Mouse (Mus musculus) B cell, adult 2 months (primary cell): ENCODE results near the gene Ctnnb1.

ENCODE experiments used
- DNase-seq, 2 experiments: peaks; one replicate each; pipeline ENCODE4 v3.0.0; 2022

The Ctnnb1 gene

DNA sequence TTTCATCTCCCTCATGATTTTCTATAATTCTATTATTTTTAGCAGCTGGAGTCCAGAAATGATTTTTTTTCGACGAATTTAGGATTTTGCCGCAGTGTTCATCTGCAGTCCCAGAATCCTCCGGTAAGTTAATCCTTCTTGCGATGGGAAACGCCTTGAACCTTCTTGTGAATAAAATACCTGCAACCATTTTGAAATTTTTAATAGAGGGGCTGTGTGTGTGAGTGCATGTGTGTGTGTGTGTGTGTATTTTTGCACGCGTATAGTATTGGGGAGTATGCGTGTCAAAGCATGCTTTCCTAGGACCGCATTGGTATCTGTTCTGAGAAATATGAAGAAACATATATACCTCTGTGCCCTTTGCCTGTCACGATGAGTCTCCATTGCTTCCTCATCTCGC is 1.0 kb downstream of the Ctnnb1 start:
- DNase-seq: no peak

DNA sequence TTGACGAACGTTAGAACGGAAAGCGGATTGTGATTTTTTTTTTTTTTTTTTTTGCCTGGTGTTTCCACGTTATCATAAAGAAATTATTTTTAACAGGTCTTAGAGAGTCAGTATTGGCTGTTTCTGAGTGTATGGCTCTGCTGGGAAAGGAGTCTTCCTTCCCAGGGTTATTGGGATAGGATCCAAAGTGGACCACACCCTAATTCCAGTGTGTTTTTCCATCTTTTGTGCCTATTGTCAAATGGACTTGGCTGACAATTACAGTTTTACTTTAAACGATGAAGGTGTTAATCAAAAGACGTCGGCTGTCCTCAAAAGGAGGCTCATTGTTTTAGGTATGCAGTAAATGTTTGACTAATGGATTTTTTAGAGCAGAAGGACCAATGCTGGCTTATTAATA is 1.8 kb downstream of the Ctnnb1 start:
- no peak for DNase-seq

DNA sequence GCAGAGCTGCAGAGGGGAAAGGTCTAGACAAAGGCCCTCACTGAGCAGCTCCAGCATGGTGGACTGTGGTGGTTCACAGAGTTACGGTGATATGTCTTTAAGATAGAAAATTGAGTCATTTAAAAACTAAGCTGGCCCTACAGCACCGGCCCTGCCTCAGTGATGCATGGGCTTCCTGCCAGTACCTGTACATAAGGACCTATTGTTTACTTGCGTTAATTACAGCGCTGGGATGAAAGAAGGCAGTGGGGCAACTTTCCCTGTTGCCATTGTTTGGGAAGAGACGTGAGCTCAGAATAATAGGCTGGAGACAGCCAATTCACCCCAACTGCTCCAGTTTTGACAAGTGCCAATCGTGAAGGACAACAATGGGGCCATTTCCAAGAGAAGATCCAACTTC is 3.4 kb downstream of the Ctnnb1 start:
- DNase-seq: no peak

DNA sequence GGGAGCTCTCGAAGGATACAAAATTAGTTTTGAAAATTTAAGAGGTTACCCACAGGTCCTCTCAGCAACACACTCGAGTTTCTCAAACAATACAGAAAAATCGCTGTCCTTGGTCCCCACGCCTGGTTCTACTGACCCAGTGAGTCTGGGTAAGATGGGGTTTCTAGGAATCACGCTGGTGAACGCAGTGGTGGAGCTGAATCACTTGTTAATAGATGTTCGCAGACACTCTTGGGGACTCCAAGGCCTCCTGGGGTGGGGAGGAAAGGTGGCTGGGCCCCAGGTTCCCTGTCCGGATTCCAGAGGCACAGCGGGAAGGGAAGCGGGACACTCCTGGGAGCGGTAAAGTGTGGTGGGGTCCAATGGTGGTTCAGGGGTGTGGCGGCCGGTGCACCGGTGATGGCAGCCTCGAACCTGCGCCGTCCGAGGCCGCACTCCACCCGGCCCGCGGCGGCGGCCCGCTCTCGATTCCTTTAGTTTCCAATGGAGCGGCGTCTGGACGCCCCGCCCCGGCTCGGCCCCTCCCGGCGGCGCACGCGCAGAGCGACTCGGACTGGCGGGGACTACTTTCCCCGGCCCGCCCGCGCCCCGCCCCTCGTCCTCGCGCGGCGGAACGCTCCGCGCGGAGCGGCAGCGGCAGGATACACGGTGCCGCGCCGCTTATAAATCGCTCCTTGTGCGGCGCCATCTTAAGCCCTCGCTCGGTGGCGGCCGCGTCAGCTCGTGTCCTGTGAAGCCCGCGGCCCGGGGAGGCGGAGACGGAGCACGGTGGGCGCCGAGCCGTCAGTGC is 4.0 kb downstream of the Ctnnb1 start:
- DNase-seq: peak; percentile 98 to 99

DNA sequence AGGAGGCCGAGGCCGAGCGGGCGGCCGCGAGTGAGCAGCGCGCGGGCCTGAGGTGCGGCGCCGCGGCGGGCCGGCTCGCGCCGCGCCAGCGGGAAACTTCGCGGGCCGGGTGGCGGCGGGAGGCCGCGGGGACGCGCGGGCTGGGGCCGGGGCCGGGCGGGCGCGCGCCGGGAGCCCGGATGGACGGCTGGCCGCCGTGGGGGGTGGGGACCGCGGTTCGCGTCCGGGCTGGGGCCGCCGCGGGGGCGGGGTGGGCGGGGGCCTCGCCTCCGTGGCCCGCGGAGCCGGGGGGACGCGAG is 4.5 kb downstream of the Ctnnb1 start:
- no peak for DNase-seq

DNA sequence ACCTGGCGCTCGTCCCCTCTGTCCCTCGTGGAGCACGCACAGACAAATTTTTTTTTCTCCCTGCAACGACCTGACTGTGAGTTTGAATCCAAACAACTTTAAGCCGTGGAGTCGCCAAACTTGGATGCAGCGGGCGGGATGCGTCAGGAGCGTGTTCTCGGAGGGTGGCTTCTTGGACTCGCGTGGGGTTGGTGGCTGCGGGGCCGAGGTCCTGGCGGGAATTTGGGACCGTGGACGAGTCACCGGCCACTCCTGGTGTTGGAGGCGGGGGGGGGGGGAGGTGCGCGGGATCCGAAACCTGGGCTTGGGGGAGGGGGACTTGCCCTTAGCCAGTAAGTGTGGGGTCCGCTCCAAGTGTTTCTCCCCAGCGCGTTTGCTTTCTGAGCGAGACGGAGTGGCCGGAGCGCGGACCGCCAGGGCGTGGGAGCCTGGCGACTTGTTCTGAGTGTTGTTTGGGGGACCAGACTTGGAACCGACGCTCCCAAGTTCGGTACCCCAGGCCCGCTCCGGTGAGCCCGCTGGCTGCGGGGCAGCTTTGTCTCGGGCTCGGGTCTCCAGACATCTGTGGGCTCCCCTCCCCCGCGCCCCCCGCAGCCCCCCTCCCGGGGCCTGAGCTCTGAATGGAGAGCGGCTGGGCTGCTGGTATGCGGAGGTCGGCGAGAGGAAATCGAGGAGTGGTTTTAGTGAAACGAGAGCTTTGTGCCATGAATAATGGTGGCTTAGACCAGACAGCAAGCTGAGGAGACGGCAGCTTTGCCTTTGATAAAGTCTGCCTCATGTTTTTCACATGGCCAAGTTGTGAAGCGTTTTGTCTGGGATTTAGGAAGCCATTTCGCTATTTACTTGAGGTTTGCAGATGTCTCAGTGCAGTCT is 5.1 kb downstream of the Ctnnb1 start:
- DNase-seq: peak; percentile 29 to 44

DNA sequence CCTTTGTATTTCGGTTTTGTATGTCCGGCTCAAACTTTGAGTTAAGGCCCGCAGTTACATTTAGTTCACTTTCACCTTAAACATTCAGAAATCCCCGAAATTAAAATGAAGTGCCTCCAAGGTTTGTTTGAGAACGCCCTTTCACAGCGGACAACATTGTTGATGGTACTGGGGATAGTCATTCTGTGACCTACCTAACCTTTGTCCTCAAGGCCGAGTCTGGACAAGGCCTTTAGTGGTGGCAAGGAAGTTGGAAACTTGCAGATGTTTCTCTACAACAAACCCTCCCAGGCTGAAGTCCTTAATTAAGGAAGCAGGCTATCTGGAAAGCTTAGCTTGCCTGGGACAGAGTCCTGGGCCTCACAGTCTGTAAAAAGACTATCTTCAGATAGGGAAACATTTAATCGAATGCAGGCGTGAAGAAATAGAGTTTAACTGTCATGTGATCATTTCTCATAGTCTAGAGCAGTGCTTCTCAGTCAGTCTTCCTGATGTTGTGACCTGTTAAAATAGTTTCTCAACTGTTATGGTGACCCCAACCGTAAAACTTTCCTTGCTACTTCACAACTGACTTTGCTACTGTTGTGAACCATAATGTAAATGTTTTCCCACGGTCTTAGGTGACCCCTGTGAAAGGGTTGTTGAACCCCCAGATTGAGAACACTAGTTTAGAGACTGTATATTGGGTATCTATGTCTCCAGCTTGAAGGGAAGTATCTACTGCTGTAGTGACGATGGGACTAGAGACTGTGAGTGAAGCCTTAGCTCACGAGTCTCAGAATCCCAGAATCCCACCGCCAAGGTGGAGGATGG is 6.0 kb downstream of the Ctnnb1 start:
- DNase-seq: peak; percentile 16 to 20

DNA sequence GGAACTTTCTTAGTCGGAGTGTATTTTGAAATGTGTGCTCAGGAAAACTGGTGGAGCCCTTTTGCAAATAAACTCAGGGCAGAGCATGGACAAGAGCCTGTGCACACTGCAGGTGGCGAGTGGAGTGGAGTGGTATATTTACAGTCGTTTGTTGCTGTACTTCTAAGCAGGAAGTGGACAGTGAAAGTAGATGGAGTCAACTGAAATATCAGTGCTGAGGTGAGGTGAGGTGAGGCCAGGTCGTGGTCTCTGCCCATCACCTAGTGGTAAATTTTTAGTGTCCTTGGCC is 6.6 kb downstream of the Ctnnb1 start:
- DNase-seq: no peak

DNA sequence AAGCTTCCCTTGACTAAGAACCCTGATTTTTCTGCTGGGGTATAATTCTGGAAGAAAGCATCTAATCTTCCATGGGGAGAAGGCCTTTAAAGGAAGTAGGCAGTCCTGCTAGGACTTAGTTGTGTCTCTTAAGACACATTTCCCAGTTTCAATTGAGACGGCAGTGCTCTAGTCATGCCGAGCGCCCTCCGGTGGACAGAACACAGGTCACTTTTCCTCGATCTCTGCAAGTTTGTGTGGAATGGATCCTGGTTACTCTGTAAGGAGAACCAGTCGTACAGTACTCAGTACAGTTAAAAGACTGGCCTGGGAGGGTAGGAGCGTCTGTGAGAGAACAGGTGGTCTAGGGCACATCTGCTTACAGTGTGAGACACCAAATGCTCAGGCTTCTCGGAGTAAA is 7.3 kb downstream of the Ctnnb1 start:
- DNase-seq: peak; percentile 61 to 67

DNA sequence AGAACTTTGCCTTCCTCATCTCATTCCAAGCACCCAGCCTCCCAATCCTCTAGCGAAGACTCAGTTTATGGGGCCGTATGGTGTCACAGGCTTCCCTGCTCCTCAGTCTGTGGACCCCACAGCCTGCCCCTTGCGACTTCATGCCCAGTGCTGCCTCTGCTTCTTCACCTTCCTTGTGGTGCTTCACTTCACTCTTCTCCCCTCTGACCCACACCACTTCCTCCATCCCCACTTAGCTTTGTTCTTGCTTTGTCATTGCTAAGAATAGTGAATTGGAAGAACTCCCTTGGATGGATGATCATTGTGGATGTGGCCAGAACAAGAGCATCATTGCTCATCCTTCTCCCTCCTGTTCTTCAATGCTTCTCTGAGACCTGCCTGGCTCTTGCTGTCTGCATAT is 11.8 kb downstream of the Ctnnb1 start:
- no peak for DNase-seq

DNA sequence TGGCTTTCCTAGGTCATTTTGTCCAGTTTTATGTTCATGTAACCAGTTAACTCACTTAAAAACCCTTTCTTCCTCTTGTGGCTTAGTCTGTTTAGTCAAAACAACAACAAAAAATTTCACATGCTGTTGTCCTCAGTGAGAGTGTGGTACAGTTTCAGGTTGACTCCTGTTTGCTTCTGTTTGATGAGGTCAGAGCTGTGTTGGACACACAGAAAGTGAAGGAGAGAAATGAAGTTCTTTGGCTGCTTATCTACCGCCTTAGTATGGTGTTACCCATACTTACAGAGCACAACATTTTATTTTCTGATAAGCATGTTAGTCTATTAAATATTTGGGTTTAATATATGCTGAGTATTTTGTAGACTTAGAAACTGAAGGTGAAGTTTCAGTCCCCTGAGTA is 14.7 kb downstream of the Ctnnb1 start:
- no peak for DNase-seq

DNA sequence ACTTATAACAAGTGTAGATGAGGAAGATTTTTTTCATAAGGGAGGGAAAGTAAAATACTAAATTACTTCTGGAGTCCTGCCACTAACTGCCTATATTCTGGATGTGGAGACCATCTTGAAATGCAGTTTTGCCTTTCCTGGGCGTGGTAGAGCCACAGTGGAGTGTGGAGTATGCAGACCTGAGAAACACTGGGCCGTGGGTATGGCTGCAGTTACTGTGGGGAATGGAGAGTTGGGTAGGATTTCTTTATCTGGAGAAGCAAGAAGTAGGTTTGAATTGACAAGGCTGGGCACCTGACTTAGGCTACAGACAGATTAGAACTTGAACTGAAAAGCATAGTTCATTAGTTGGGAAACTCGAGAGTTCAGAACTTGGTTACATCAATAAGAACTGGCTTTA is 15.2 kb downstream of the Ctnnb1 start:
- DNase-seq: peak in 1 of 2 experiments; percentile 8

DNA sequence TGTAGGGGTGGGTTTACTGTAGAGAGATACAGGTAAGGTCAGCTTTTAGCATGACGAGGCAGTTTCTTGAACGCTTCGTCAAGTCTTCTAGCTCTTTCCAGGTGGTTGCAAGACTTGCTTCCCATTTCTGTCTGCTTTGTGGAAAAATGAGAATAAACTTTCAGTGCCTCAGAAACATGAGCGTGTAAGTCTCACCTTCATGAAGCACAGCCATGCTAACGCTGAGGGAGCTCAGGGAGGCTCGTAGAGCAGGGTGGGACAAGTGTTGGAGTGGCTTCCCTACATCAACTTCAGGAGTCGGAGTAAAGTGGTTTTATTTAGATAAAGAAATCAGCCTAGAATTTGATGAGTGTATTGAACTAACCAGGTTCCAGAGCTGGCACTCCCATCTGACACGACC is 17.1 kb downstream of the Ctnnb1 start:
- no peak for DNase-seq

DNA sequence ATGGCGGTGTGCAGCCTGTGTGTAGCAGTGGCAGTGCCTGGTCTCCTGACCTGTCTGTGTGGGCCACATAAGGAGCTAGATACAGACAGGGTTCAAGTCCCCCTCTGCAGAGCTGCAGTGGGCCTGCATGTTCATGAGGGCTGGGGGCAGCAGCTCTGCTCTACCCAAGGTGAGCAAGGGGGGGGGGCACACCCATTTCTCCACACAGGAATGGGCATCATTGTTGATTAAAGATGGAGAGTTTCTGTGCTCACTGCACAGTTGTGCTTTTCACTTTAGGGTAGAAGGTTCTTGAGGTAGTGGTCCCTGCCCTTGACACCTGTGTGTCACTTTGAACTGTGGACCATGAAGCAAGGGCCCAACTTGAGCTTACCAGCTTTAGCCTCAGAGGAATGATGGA is 19.8 kb downstream of the Ctnnb1 start:
- DNase-seq: no peak

DNA sequence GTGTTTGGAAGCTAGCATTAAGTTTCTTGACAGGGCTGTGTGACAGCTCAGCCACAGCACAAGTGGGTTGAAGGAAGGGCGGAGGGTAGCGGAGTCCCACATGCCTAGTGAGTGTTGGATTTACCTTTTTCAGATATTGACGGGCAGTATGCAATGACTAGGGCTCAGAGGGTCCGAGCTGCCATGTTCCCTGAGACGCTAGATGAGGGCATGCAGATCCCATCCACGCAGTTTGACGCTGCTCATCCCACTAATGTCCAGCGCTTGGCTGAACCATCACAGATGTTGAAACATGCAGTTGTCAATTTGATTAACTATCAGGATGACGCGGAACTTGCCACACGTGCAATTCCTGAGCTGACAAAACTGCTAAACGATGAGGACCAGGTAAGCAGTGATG is 21.7 kb downstream of the Ctnnb1 start:
- no peak for DNase-seq

DNA sequence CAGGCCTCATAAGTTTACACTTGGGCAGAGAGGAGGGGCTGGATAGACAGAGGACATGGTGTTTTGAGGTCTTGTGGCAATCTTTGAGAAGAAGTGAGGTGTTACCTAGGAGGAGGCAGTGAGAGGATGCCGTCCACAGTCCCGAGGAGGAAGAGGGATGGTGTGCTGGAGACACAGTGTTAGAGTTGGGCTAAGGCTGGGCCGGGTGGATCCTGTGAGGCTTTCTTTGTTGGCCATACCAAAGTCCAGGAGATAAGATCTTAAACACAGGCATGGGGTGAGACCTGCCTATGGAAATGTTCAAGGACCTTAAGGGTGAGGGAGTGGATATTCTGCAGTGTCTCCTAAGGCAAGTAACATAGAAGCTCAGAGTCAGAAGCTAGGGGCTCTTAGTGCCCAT is 22.9 kb downstream of the Ctnnb1 start:
- DNase-seq: no peak

DNA sequence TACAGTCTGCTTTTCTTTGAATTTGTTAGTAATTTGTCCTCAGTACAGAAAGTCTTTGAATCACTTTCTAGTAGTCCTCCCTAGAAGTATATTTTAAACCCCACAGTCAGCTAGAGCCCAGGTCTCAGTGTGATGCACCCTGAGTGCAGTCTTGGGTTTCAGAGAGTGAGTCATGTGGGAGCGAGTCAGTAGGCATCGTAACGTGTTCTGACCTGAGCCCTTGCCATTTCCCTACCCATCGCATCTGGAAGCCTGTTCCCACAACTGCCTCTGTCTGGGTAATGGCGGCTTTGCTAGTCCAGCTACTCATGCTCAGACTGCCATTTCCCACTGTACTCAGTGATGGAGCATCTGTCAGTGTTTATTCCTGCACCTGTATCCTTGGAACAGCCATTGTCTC is 29.0 kb downstream of the Ctnnb1 start:
- DNase-seq: no peak

DNA sequence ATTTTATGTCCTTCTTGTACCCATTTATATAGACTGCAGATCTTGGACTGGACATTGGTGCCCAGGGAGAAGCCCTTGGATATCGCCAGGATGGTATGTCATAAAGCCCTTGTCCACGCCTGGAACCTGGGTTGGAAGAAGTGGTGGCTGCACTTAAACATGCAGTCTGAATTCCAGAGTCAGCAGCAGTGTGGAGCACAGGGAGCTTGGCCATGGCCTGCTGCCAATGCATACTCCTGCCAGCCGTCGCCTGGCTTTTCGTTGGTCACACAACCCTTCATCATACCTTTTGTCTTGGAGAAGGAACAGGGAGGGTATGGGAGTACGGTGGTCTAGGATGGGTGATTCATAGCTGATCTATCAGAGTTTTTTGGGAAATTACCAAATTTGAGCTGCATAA is 29.5 kb downstream of the Ctnnb1 start:
- no peak for DNase-seq

DNA sequence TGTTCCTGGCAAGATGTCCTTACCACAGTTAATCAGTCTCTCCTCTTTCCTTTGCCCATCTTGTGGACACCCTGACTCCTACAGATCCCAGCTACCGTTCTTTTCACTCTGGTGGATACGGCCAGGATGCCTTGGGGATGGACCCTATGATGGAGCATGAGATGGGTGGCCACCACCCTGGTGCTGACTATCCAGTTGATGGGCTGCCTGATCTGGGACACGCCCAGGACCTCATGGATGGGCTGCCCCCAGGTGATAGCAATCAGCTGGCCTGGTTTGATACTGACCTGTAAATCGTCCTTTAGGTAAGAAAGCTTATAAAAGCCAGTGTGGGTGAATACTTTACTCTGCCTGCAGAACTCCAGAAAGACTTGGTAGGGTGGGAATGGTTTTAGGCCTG is 30.2 kb downstream of the Ctnnb1 start:
- DNase-seq: no peak

DNA sequence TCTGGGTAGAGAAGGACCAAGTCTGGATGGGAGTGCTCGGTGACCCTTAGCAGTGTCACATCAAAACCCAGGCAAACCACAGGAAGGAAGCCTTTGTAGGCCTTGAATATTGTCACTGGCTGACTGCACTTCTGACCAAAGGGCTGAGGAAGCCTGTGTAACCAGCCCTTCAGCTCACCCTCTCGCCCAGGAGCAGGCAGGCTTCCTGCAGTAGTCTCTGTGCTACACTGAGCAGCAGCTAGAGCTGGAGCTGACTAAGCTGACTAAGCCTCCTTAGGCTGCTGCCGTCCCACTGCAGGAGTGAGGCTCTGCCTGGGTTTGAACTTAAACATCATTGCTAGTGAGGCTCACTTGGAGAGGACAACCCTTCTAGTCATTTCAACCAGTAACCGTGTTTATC is 31.6 kb downstream of the Ctnnb1 start:
- DNase-seq: no peak

DNA sequence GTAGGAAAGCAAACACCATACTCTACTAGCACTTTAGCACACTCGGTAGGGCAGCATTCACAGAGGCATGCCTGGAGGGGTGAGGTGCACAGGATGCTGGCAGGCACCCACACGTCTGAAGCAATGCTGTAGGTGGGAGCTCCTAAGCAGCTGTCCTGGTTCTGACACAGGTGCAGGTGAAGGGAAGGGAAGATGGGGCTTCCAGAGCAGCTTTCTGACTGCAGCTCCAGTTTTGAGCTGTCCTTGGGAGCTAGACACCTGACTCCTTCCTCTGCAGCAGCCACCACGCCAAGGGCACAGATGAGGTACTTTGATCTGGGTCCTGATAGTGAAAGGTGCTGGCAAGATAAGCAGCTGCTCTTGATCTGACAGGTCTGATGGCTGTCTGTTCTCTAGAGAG is 32.5 kb downstream of the Ctnnb1 start:
- no peak for DNase-seq

DNA sequence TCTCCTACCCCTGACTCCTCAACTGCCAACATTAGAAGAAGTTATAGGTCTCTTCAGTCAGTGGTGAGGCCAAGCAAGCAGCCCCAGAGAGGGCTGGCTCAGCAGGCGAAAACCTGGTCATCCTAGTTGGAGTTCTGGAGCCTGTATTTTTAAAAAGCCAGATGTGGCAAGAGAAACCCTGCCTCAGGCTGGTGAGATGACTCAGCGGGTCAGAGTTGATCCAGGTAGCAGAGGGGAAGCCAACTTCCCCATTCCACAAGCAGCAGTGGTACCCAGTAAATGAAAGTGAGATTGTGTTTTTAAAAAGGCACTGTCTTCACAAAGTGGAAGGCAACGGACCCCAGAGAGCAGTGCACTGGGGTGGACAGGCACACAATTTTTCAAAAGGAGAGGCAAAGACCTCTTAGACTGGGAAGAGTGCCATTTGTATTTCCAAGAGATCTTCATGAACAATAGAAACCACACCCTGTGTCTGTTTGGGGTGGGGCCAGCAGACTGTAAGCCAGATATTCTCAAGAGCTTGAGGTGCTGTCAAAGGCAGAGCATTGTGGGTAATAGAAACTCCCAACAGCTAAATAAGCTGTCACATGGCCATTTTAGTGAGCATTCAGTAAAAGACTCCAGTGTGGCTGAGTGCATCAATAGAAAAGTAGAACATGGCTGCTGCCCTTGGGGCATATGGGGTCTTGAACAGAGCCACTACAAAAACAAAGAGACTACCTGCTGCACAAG is 33.1 kb downstream of the Ctnnb1 start:
- DNase-seq: peak in 1 of 2 experiments; percentile 8

DNA sequence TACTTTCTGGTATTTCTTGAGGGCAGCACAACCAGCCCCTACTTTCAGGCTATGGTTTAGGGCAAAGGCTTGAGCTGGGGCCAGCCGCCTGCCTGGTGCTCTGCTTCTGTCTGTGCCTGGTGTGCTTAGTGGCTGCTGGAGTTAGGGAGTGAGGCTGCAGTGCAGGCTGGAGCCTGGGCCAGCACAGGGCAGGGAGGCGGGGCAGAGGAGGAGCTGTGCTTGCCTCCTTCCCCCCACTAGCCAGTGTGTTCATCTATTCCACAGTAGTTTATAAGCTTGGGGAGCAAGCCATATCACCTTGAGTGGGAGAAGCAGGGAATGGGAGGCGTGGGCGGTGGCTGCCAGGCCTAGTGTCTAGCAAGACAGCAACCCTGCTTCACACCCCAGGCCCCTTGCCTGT is 34.1 kb downstream of the Ctnnb1 start:
- DNase-seq: no peak
